Mouse (Mus musculus) erythroblast, embryonic 14.5 days (primary cell): Measurements from ENCODE around the gene Galc. TPM values are rescaled to one million over a fixed set of nuclear protein-coding genes. Genes with fewer than 3 reads are reported as not detected.

Experiments
- H3K27me3 ChIP-seq: 2 replicates; pipeline ENCODE4 v1.6.1; 2012; ENCODE audit warnings: inconsistent platforms; ENCODE audit not compliant: control insufficient read depth
- H3K36me3 ChIP-seq: 2 replicates; pipeline ENCODE4 v1.6.1; 2012; ENCODE audit warnings: mild to moderate bottlenecking, inconsistent platforms; ENCODE audit not compliant: control insufficient read depth
- H3K4me1 ChIP-seq: 2 replicates; pipeline ENCODE4 v1.6.1; 2012; ENCODE audit warnings: inconsistent platforms; ENCODE audit not compliant: control insufficient read depth
- H3K4me3 ChIP-seq: replicated peaks from 2 replicates; pipeline ENCODE3; 2012; ENCODE audit warnings: moderate library complexity, mild to moderate bottlenecking, inconsistent platforms
- H3K9me3 ChIP-seq: 2 replicates; pipeline ENCODE4 v1.6.1; 2012; ENCODE audit warnings: low read length, inconsistent platforms, mixed read lengths; ENCODE audit not compliant: control insufficient read depth
- GATA1 ChIP-seq: IDR thresholded peaks from 2 replicates; pipeline ENCODE4 v1.6.1; 2012; ENCODE audit warnings: low read length, inconsistent platforms, mixed read lengths
- TAL1 ChIP-seq: IDR thresholded peaks from 3 replicates; pipeline ENCODE4 v1.6.1; 2012; ENCODE audit warnings: low read length, inconsistent platforms, mixed read lengths
- polyA plus RNA-seq: library from polyadenylated mRNA; stranded (reverse); fragments of >175 nt; gene quantifications from 2 replicates; pipeline ENCODE4 v1.2.3, GENCODE M21; 2012

Gene Galc
- polyA plus RNA-seq, 1 experiment: not detected

- Histone ChIP-seq H3K4me3 (no peak overlapping the region), H3K36me3 (no peaks in the 10 kb centered on the region)
Measured at GRCm38 (mm10) chr12:98227037-98227436, 32.2 kb downstream of the Galc start.

GRCm38 (mm10) chr12:98223286-98223685 is 36.0 kb downstream of the Galc start:
- H3K4me1 ChIP-seq: no peaks in the 10 kb centered on the region
- H3K36me3 ChIP-seq: no peaks in the 10 kb centered on the region
- no peak overlapping the region for H3K4me3 ChIP-seq
- H3K27me3 ChIP-seq: no peaks in the 10 kb centered on the region
- TF ChIP-seq GATA1: no peak
- no peaks in the 10 kb centered on the region for H3K9me3 ChIP-seq

More at GRCm38 (mm10) chr12:98227037-98227436, 32.2 kb downstream of the Galc start:
- Histone ChIP-seq H3K27me3 (no peaks in the 10 kb centered on the region), H3K9me3 (no peaks in the 10 kb centered on the region), H3K4me1 (no peaks in the 10 kb centered on the region)
- TF ChIP-seq GATA1 (no peak), TAL1 (no peak)

GRCm38 (mm10) chr12:98216432-98216831 is 42.8 kb downstream of the Galc start:
- no peaks in the 10 kb centered on the region for H3K4me1 ChIP-seq
- H3K4me3 ChIP-seq: no peak overlapping the region
- H3K36me3 ChIP-seq: peaks cover 3% of the 10 kb centered on the region
- H3K9me3 ChIP-seq: no peaks in the 10 kb centered on the region
- TF ChIP-seq TAL1 (no peak), GATA1 (no peak)
- no peaks in the 10 kb centered on the region for H3K27me3 ChIP-seq

DNA sequence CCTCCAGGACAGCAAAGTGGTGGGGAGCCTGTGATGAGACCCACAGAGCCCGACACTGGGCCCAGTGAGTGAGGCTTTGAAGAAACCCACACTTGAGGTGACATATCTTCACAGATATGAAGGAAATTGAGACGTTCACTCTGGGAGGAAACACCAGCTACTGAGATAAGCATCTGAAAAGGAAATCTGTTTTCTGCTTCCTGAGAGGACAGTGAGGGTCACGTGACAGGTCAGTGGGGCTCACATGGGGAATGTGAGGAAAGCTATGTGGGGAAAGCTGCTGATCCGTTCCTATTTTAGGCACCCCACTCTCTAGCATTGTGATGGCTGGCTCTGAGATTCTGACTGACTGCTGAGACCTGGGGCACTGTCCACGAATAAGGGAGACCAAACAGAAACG is 43.7 kb downstream of the Galc start:
- H3K4me1 ChIP-seq: no peaks in the 10 kb centered on the region
- peaks cover 3% of the 10 kb centered on the region for H3K36me3 ChIP-seq
- H3K27me3 ChIP-seq: no peaks in the 10 kb centered on the region
- H3K9me3 ChIP-seq: no peaks in the 10 kb centered on the region
- TF ChIP-seq GATA1 (no peak), TAL1 (no peak)
- no peak overlapping the region for H3K4me3 ChIP-seq

DNA sequence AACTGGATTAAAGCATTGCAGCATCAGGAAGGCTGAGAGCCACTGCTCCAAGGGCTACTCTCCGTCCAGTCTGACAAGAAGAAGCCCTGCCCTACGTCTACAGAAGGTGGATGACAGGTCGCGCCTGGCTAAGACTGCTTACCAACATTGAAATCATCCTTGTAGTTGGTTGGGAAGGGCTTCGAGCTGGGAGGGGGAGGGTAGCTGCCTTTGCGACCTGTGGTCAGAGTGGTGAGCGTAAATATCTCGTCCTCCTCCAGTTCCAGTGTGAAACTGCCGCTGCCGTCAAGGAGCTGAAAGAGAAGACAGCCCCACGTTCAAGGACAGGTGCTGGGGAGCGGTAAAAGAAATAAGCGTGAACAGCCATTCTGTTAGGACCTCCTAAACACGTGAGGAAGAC is 45.1 kb downstream of the Galc start:
- no peaks in the 10 kb centered on the region for H3K27me3 ChIP-seq
- no peaks in the 10 kb centered on the region for H3K9me3 ChIP-seq
- H3K4me3 ChIP-seq: no peak overlapping the region
- H3K36me3 ChIP-seq: peaks cover 3% of the 10 kb centered on the region
- H3K4me1 ChIP-seq: no peaks in the 10 kb centered on the region
- TF ChIP-seq TAL1: no peak
- no peak for TF ChIP-seq GATA1

GRCm38 (mm10) chr12:98213791-98214190 is 45.5 kb downstream of the Galc start:
- Histone ChIP-seq H3K4me1 (no peaks in the 10 kb centered on the region), H3K9me3 (no peaks in the 10 kb centered on the region), H3K27me3 (no peaks in the 10 kb centered on the region), H3K36me3 (peaks cover 3% of the 10 kb centered on the region), H3K4me3 (no peak overlapping the region)
- TF ChIP-seq TAL1 (no peak), GATA1 (no peak)

DNA sequence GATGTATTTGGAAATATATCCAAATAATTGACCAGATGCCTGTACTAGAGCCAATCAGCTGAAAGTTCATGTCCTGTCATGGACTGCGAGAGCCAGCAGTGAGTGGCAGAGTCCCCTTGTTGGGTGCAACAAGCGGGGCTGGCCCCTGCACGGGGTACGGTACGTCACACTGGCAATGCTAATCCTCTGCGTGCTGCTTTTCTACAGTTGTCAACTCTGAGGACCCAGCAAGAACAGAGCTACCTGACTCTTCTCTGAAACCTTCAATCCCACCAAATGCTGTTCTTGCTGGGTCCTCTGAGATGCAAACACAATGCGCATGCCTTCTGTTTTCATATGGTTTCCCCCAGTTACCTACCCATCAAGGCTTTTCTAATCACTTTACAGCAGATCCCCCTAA is 45.9 kb downstream of the Galc start:
- Histone ChIP-seq H3K4me3 (no peak overlapping the region), H3K9me3 (no peaks in the 10 kb centered on the region), H3K4me1 (no peaks in the 10 kb centered on the region), H3K36me3 (peaks cover 3% of the 10 kb centered on the region), H3K27me3 (no peaks in the 10 kb centered on the region)
- TF ChIP-seq TAL1 (no peak), GATA1 (no peak)

- Histone ChIP-seq H3K4me3 (no peak overlapping the region), H3K9me3 (no peaks in the 10 kb centered on the region), H3K36me3 (peaks cover 3% of the 10 kb centered on the region), H3K27me3 (no peaks in the 10 kb centered on the region), H3K4me1 (no peaks in the 10 kb centered on the region)
- TF ChIP-seq TAL1 (no peak), GATA1 (no peak)
Measured at GRCm38 (mm10) chr12:98212457-98213175, 46.6 kb downstream of the Galc start.

DNA sequence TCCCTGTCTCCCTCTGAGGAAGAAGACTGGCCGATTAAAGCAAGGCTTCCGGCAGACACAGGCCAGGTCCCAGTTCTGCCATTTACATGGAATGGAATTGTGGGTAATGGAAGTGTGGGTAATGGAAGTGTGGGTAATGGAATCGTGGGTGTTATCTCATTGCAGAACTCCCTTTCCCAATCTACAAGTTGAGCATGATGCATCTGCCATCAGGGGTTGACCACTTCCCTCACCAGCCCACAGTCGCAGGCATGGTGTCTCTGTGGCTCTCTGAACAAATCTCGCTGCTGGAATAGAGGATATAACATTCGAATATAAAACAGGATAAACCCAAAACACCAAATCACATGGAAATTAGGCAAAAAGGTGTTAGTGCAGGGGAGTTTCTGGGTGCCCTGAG is 48.8 kb downstream of the Galc start:
- Histone ChIP-seq H3K9me3 (no peaks in the 10 kb centered on the region), H3K4me1 (no peaks in the 10 kb centered on the region), H3K4me3 (no peak overlapping the region), H3K36me3 (peaks cover 3% of the 10 kb centered on the region), H3K27me3 (no peaks in the 10 kb centered on the region)
- no peak for TF ChIP-seq GATA1
- no peak for TF ChIP-seq TAL1

- Histone ChIP-seq H3K27me3 (no peaks in the 10 kb centered on the region), H3K4me1 (no peaks in the 10 kb centered on the region), H3K4me3 (no peak overlapping the region), H3K36me3 (no peaks in the 10 kb centered on the region; the same call in 1 of the 2 replicates), H3K9me3 (no peaks in the 10 kb centered on the region)
- TF ChIP-seq TAL1 (no peak), GATA1 (no peak)
Measured at GRCm38 (mm10) chr12:98208104-98208503, 51.2 kb downstream of the Galc start.
